Mouse (Mus musculus) heart, postnatal 36 days (tissue): ENCODE measurements around the gene Doc2g. TPM values are rescaled to one million over a fixed set of nuclear protein-coding genes. Genes with fewer than 3 reads are reported as not detected.
"Not testable (repeated sequence)": the region's sequence is repeated elsewhere in the genome, so short reads cannot be mapped to it uniquely, and the experiment has no call there.

Experiments used
- DNase-seq, 2 experiments: peaks; one replicate each; pipeline ENCODE4 v3.0.0; 2021 to 2022
- intact Hi-C: fragments of 180-260 bp; cut with DNase I; formaldehyde crosslinking; loops from one replicate; pipeline ENCODE4 v1.15.1; 2025
- total RNA-seq, 2 experiments: library from RNA; stranded (reverse); gene quantifications; 2 replicates each; pipeline ENCODE4 v1.2.3; 2021

The Doc2g gene
- total RNA-seq, result 100 to 1,000 TPM; 174 to 196 TPM

DNA sequence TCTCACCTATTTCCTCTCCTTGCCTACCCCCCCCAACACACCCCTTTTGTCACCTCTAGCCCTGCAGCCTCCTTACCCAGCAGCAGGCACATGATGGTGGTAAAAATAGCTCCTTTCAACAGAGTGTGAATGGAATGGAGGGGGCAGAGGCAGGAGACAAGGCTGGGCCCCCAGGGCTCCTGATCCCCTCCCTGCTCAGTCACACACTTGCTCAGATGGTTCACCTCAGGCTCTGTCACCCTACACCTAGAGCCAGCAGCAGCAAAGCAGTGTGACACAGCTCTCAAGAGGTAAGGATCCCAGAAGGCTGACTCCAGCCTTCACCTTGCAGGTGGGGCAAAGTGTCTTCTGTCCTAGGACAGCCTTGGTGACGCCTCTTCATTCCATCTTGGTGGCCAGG lies at the start of gene Doc2g:
Doc2g (plus strand) TSS at position 202 of the 400 bp plus-strand sequence.
- no peak for DNase-seq
- intact Hi-C loops, result no loop called here

DNA sequence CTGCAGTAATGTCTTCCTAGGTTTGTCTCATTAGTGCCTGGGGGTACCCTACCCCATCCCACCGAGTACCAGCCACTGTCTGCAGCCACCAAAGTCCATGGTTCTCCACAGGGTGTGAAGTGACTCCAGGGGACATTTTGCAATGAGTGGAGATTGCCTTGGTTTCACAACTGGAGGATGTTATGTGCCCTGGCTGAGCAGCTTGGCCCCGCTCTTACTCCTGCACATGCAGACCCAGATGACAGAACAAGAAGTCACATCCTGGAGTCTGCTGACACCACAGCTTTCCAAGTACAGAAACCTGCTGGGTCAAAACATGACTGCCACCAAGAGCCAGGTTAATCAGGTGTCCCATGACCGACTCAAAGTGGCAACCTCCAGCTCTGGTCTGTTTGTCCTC lies 48.1 kb upstream of the Doc2g start:
- intact Hi-C loops, result no loop called here
- no peak for DNase-seq

DNA sequence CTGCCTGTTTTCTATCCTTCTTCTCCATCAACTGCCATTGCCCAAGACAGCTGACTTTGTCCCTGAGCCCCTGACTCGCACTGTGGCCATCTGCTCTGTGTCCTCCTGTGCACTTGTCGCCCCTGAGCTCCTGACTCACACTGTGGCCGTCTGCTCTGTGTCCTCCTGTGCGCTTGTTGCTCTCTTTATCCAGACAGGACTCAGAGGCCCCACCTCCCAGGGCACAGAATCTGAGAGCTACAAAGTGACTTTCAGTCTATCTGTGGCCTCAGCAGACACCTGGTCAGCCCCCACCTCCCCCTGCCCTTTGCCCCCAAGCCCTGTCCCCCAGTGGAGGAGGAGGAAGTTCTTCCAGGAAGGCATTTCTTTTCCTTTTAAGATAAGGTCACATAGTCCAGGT lies 47.3 kb upstream of the Doc2g start:
- no peak for DNase-seq
- intact Hi-C loops, result no loop called here

DNA sequence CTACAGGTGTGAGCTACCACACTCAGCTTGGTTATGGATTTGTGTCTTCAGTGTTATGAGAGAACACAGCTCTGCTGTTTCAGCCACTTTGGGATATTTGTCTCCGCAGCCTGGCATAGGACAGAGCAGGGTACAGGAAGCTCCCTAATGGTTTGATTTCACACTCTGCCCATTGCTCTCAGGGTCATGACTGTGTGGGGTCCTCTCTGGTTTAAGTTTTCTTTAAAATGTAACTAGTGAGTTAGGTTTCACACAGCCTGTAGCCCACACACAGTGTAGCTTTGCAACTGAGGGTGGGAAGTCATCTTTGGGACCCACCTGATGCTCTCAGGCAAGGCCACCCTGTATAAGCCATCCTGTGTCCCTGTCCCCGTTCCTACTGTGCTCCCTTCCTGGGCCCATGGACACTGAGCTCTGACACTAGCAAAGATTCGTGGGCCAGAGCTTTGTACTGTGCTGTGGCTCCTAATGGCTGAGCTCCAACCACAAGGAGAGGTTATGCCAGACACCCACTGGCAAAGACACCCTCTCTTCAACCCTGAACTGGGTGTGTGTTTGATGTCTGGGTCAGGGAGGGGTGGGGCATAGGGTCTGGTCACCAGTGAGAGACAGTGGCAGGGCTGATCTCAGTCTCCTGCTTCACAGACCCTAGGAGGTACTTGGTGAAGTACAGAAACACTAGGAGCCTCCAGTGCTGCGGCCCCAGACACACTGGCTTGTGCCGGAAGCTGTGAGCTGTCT lies 45.6 kb upstream of the Doc2g start:
- intact Hi-C loops, DNase-seq: not testable (repeated sequence)

DNA sequence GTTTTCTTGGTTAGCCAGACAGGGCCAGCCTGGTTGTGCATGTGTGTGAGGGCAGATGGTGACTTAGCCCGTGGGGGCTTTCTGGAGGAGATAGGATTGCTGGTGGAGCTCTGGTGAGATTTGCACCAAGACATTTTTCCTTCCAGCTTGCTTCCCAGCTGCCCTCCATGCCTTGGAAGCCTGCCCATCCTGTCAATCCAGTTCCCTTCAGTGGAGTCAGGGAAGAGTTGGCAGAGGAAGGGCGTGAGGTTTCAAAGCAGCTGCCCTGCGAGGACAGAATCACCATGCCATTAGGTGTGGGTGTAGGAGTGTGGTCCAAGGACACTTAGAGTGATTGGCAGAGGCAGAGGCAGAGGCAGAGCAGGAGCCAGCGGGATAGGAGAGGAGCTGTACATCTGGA lies 44.6 kb upstream of the Doc2g start, which contains the start of gene Aldh3b3:
Aldh3b3 (plus strand) TSS at position 176 of the 400 bp plus-strand sequence.
- intact Hi-C loops, result no loop called here
- no peak for DNase-seq

DNA sequence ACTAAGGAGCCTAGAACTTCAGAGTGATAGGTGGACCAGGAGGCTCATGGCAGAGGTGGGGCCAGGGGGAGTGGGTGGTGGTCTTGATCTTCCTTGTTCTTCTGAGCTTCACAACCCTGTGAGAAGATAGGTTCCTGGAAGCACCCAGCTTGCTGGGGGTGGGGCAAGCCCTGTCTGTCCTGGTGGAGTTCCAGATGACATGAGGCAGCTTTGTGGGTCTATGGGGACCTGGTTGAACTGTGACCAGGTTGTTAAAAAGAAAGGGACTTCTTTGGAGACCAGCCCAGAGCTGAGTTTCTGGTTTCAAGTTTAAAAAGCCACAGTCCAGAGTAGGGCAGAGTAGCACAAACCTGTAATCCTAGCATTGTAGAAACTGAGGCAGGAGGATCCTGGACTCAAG lies 44.1 kb upstream of the Doc2g start:
- DNase-seq, result no peak
- intact Hi-C loops, result no loop called here

DNA sequence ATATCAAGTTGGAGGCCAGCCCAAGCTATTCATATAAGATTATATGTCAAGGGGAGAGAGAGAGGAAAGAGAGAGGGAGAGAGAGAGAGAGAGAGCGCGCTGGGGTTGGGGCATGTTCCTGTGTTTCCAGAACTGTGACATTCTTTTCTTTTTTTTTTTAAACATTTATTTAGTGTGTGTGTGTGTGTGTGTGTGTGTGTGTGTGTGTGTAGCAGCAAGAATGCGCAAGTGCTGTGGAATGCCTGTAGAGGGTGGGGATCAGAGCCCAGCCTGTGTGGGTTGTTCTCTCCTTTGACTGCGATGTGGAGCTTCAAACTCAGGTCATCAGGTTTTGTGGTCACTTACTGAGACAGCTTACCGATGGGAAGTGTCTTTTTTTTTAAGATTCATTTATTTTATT lies 42.9 kb upstream of the Doc2g start:
- no peak for DNase-seq
- intact Hi-C loops, result no loop called here

DNA sequence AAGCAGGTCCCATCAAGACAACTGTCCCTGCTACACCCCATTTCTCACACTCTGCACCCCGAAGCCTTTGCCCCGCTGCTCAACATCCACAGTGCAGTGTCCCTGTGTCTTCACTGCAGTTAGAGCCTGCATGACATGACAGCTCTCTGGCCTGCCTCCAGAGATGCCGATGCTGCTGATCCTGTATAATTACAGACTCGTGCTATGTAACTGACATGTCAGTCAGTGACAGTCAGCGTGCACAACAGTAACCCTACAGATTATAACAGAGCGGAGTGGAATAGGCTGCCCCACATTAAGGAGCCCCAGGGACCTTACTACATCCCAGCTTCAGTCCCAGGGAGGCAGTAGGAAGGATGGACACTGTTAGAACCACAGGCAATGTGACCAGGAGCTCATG lies 41.3 kb upstream of the Doc2g start:
- DNase-seq, intact Hi-C loops: not testable (repeated sequence)

DNA sequence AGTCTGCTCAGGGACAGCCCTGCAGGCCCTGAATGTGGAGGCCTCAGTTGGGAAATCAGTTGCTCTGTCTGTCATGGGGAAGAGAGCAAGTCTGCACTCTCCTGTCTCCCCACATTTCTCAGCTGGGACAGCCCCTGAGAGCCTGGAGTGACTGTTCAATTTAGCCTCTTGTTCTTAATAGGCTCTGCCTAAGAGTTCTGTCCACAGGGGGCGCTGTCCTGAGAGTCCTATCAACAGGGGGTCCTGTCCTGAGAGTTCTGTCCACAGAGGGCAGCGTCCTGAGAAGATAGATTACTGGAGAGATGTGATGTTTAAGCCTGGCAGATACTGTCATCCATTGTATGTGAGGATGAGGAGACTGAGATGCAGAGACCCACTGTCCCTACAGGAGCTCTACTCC lies 40.6 kb upstream of the Doc2g start:
- intact Hi-C loops, result no loop called here
- DNase-seq, result no peak

DNA sequence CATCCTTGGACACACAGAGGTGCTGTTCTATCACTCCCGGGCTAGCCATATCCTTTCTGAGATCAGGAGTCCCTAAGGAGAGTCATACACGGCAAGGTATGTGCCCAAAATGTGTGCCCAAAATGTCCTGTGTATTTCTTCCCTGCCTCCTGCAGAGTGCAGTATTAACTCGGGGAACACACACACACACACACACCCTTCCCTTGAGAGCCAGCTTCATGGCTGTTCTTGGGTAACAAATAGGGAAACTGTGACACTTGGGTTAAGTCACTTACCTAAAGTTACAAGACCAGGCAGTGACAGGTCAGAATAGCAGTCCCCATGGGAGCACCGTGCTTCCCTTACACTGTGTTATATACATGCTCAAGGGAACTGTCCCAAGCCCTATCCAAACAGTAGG lies 39.1 kb upstream of the Doc2g start:
- intact Hi-C loops, result no loop called here
- DNase-seq, result no peak

DNA sequence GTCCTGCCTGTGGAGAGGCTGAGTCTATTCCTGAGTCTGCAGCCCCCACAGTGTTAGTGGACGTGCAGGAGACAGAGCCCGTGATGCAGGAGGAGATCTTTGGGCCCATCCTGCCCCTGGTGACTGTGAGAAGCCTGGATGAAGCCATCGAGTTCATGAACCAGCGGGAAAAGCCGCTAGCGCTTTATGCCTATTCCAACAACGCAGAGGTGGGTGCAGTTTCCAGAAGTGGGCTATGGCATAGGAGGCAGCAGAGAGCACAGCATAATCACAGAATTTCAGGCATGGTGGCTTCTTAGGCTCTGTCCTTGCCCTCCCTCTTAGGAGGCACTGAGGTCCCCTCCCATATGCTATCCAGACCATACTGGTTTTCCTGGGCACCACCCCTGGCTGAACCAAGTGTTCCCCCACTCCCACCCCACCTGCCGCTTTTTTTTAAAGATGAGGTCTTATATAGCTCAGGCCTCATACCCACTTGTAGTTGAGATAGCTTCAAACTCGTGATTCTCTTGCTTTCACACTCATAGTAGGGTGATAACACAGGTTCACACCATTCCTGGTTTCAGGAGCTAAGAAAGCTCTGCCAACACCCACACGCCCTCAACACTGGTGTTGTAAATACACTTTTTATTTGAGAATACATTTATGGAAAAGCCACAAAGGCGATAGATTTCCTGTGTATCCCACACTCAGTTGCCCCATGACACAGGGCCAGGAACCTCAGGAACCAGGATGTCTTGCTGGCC lies 36.6 kb upstream of the Doc2g start:
- DNase-seq, result no peak
- intact Hi-C loops, result no loop called here

DNA sequence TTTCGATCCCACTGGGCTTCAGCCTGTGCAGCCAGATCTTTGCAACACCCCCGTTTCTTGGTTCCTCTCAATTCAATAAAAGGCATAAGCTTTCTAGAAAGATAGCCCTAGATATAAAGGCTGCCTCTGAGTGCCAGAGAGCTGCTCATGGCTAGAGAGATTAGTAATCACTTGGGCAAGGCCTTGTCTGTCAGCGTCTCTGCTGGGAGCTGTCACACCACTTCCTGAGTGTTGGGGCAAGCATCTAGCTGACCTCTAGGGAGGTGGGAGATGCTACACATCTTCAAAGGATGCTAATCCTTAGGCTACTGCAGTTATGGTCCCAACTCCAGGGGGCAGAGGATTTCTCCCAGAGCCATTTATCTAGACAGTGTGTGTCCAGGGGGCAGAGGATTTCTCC lies 35.9 kb upstream of the Doc2g start:
- intact Hi-C loops, result no loop called here
- DNase-seq, result no peak

DNA sequence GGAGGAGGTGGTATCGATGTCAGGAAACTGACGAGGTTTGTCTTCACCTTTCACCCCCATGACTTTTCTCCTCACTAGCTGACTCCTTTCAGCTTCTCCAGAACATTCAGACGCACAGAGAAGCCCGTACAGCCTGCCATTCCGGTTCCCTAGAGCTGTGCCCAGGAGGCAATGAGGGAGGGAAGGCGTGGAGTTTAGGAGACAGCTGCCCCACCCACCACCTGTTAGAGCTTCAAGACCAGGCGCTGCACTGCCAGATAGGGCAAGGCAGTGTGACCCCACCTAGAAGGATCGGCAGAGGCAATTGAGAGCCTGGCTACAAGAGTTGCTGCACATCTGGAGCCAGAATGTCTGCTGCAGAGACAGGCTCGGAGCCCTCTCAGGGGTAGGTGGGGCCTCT lies 30.9 kb upstream of the Doc2g start, which contains the start of gene Aldh3b2:
Aldh3b2 (plus strand) TSS at position 100 of the 400 bp plus-strand sequence.
- intact Hi-C loops, result no loop called here
- DNase-seq, result no peak

DNA sequence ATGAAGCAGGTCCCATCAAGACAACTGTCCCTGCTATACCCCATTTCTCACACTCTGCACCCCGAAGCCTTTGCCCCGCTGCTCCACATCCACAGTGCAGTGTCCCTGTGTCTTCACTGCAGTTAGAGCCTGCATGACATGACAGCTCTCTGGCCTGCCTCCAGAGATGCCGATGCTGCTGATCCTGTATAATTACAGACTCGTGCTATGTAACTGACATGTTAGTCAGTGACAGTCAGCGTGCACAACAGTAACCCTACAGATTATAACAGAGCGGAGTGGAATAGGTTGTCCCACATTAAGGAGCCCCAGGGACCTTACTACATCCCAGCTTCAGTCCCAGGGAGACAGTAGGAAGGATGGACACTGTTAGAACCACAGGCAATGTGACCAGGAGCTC lies 28.5 kb upstream of the Doc2g start:
- not testable (repeated sequence) for DNase-seq

DNA sequence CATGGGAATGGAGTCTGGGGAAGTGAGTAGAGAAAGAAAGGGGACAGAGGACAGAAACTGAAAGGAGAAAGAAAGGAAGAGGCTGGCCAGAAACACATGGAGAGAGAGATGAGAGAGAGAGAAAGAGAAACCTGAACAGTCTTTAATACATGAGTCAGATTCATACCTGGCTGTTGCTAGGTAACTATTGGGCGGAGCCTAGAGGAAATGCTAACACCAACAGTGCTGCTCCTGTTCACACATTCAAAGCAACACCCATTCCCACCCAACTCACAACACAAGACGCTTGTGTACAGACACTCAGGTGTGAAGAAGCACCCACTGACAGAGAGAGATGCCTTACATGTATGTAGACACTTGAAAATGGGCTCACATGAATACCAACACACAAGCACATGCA lies 27.2 kb upstream of the Doc2g start:
- no peak for DNase-seq
- intact Hi-C loops, result no loop called here

More for the DNA sequence above, 28.5 kb upstream of the Doc2g start:
- intact Hi-C loops, result not testable (repeated sequence)

DNA sequence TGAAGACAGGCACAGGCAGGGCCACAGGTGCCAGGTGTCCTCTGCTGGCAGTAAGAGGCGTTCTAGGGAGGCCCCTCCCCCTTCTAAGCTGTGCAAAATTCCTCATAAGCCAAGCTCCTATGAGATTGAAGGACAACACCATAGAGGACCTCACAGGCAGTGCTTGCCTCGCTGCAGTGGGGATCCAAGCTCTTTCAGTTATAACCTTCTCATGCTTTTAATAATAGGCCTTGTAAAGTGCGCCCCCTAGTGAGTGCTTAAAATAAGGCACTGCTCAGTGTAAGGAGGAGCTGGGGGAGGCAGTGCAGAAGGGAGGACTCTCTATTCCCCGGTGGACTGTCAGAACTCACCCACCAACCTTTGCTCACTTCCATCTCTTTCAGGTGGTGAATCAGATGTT lies 22.8 kb upstream of the Doc2g start:
- peak; percentile 77 to 79 for DNase-seq
- intact Hi-C loops, result loop anchor here (1.0 to 5.0 kb wide), 3 partner anchors 34 to 258 kb away; no protein-coding TSS in a partner anchor

DNA sequence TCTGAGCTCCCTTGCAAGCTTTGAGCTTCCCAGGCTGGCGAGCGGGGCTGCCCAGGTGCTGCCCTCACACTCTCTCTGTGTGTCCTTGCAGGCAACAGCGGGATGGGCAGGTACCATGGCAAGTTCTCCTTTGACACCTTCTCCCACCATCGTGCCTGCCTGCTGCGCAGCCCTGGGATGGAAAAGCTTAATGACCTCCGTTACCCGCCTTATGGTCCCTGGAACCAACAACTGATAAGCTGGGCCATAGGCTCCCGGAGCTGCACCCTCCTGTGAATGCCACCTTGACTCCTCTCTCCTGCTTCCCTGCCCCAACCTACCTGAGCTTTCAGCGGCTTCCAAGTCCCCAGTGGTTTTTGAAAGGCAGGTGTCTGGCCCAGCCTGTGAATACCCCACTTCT lies 22.2 kb upstream of the Doc2g start:
- intact Hi-C loops, result loop anchor here (1.0 to 5.0 kb wide), 3 partner anchors 35 to 259 kb away; no protein-coding TSS in a partner anchor
- no peak for DNase-seq

DNA sequence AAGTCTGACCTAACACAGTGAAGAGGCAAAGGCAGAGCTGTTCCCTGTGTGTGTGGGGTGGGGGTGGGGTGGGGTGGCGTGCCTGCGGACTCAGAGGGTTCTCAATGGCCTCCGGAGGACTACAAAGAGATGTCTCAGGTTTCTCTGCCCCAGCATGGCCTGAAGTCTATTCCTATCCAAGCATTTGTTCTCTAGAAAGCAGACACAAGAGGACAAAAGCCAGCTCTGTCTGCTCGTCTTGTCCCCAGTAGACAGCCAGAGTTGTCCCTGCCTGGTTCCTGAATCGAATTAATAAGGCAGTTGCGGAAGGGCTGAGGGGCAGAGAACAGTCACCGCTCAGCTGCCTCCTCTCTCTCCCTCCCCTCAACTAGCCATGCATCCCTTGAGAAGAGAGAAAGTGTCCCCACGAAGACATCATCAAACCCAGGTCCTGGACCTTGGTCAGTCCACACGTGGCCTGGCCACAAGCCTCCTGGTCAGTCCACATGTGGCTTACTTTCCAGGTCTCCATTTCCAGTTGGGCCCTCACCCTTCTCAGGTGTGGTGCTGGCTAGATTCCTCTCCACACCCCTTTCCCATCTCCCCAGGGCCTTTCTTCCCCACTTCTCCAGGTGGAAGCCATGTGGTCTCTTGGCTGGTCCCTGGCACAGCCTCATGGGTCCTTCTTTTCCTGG lies 19.4 kb upstream of the Doc2g start:
- DNase-seq, result no peak
- intact Hi-C loops, result loop anchor here (5.0 kb wide), 2 partner anchors 191 to 261 kb away; no protein-coding TSS in a partner anchor

DNA sequence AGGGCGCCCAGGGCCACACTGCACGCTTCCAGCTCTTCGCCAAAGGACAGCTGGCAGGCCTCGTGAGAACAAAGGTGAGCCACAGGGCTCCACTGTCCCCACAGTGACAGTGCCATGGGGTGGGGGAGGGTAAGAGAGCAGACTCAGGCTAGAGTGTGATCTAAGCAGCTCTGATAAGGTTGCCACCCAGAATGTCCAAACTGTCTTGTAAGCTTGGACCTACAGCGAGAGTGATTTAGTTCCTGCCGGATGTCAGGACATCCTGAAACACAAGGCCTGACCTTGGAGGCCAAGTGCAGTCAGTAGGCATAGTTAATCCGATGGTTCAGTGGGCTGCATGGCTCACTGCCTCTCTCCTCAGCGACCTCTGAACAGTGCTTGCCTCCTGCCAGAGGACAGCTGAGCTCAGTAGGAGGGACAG lies 17.8 kb upstream of the Doc2g start:
- peak; percentile 38 to 54 for DNase-seq

DNA sequence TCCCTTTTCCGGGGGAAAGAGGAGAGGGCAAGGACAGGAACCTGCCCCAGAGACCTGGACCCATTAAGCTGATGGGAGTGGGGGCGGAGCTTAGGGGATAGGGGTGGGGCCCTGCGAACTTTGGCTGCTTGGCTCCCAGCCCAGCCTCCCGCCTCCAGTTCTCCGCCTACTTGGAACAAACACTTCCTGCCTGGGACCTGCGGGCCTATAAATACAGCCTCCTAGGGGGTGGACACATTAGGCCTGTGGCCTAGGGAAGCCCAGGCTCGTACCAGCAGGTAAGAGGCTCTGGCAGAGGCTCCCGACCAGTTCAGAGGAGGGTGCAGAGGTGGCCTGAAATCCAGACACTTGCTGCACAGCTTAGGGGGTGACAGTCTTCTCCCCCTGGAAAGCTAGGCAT lies 16.8 kb upstream of the Doc2g start, which contains the start of gene Acy3:
Acy3 (plus strand) TSS at position 237 of the 400 bp plus-strand sequence.
- intact Hi-C loops, result no loop called here
- DNase-seq, result peak; percentile 86 to 87

More for the DNA sequence above, 17.8 kb upstream of the Doc2g start:
- intact Hi-C loops, result no loop called here

DNA sequence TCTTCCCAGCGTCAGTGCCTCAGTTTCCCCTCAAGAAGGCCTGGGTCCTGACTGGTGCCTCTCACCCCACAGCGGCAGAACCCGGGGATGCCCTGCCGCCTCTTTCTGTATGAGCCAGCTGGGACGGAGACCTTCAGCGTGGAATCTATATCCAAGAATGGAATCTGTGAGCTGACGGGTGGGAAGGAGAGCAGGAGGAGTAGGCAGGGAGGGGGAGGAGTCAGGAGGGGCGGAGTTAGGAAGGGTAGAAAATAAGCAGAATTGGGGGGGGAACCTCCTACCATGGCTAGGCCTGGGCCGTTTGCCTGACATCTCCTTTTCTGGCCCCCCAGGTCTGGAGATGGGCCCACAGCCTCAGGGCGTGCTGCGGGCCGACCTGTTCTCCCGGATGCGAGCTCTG lies 15.0 kb upstream of the Doc2g start:
- intact Hi-C loops, result no loop called here
- DNase-seq, result no peak
